Mouse (Mus musculus) adrenal gland, adult 8-10 months (tissue): ENCODE measurements around the gene Slc35g2. TPM values are rescaled to one million over a fixed set of nuclear protein-coding genes. Genes with fewer than 3 reads are reported as not detected.

Experiments
- DNase-seq: peaks from one replicate; pipeline ENCODE4 v3.0.0; 2022
- total RNA-seq, 4 experiments: library from RNA; stranded (reverse); gene quantifications; 2 replicates each; pipeline ENCODE4 v1.2.4; 2022

Gene Slc35g2
- 10 to 100 TPM in 2 of 4 experiments, 1 to 10 TPM in 2; 9.2 to 15.4 (median 10.6) TPM for total RNA-seq

GRCm38 (mm10) chr9:100570626-100571233 lies at the start of gene Slc35g2:
Gene Slc35g2, minus strand, starts transcription at chr9:100571090.
- DNase-seq = peak; percentile 15

GRCm38 (mm10) chr9:100616947-100617346 lies 46.1 kb upstream of the Slc35g2 start:
- DNase-seq = peak; percentile 10

- DNase-seq = no peak
Observed at GRCm38 (mm10) chr9:100613501-100614071, 42.7 kb upstream of the Slc35g2 start.

- DNase-seq = peak; percentile 31
Observed at GRCm38 (mm10) chr9:100605985-100606554, 35.2 kb upstream of the Slc35g2 start.

- DNase-seq = no peak
Observed at GRCm38 (mm10) chr9:100605522-100605921, 34.6 kb upstream of the Slc35g2 start.

GRCm38 (mm10) chr9:100603156-100603555 lies 32.3 kb upstream of the Slc35g2 start:
- DNase-seq = no peak

GRCm38 (mm10) chr9:100602130-100602529 lies 31.2 kb upstream of the Slc35g2 start:
- DNase-seq = no peak

- peak; percentile 14 for DNase-seq
Observed at GRCm38 (mm10) chr9:100599761-100600328, 29.0 kb upstream of the Slc35g2 start.

- no peak for DNase-seq
Observed at GRCm38 (mm10) chr9:100597546-100597945, 26.7 kb upstream of the Slc35g2 start, which contains the start of gene Stag1. Gene Stag1, plus strand, starts transcription at chr9:100597798.

- no peak for DNase-seq
Observed at GRCm38 (mm10) chr9:100596317-100596716, 25.4 kb upstream of the Slc35g2 start.

GRCm38 (mm10) chr9:100590462-100590861 lies 19.6 kb upstream of the Slc35g2 start:
- no peak for DNase-seq

GRCm38 (mm10) chr9:100584031-100584430 lies 13.1 kb upstream of the Slc35g2 start:
- DNase-seq = no peak

- DNase-seq = peak; percentile 65
Observed at GRCm38 (mm10) chr9:100582883-100583575, 12.1 kb upstream of the Slc35g2 start.

- DNase-seq = no peak
Observed at GRCm38 (mm10) chr9:100581543-100582492, 10.9 kb upstream of the Slc35g2 start.

GRCm38 (mm10) chr9:100580196-100580740 lies 9.4 kb upstream of the Slc35g2 start:
- DNase-seq = no peak

- no peak for DNase-seq
Observed at GRCm38 (mm10) chr9:100573942-100574341, 3.1 kb upstream of the Slc35g2 start.

- no peak for DNase-seq
Observed at GRCm38 (mm10) chr9:100573300-100573699, 2.4 kb upstream of the Slc35g2 start.

- no peak for DNase-seq
Observed at GRCm38 (mm10) chr9:100571511-100571910, 621 bp upstream of the Slc35g2 start.

- DNase-seq = peak; percentile 53
Observed at GRCm38 (mm10) chr9:100569798-100570625, 878 bp downstream of the Slc35g2 start.

- no peak for DNase-seq
Observed at GRCm38 (mm10) chr9:100560251-100560890, 10.5 kb downstream of the Slc35g2 start.
